Comparison of ENCODE assay signal across 31 mouse cellular contexts in the genomic region with DNA sequence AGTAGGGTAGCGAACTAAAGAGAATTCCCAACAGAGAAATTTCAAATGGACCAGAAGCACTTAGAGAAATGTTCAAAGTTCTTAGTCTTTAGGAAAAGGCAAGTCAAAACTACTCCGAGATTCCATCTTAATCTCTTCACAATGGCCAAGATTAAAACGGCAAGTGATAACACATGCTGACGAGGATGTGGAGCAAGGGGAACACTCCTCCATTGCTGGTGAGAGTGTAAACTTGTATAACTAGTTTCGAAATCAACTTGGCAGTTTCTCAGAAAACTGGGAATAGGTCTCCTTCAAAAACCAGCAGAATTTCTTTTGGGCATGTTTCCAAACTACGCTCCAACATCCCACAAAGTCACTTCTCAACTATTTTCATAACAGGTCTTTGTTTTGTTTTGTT. TPM values are rescaled to one million over a fixed set of nuclear protein-coding genes. Genes with fewer than 3 reads are reported as not detected.
DNase-seq lines count a peak whose midpoint lies in the region; ATAC-seq and TF ChIP-seq lines count a peak whose summit lies in the region.
"Had no signal": no experiment of that assay in that cellular context is flagged by ENCODE, and none has a peak within 500 bp of the region (broad histone marks: within the 10 kb centered on the region; RNA-seq: fewer than 3 reads in every experiment).

No protein-coding gene starts in this region.

- ATAC-seq in embryonic facial prominence, embryonic 14.5 days (ENCODE audit: low read depth), result peak; percentile 33; the same call in 1 of the 2 replicates
- ATAC-seq: forebrain, postnatal 0 days; hindbrain, embryonic 16.5 days had no signal

- H3K27me3 ChIP-seq in embryonic facial prominence, embryonic 14.5 days (replicated peaks; ENCODE audit: control insufficient read depth, insufficient read depth, low read length), result no peaks in the 10 kb centered on the region
- H3K27me3 ChIP-seq in embryonic facial prominence, embryonic 10.5 days (replicated peaks; ENCODE audit: low read depth, poor library complexity, severe bottlenecking), result no peaks in the 10 kb centered on the region
- H3K27me3 ChIP-seq in CH12.LX (replicated peaks), result no peaks in the 10 kb centered on the region
- H3K27me3 ChIP-seq: embryonic facial prominence, embryonic 13.5 days; forebrain, embryonic 12.5 days; liver, embryonic 15.5 days; lung, embryonic 15.5 days; neural tube, embryonic 13.5 days had no signal

- no peak overlapping the region for H3K4me2 ChIP-seq in embryonic facial prominence, embryonic 14.5 days (ENCODE audit: low read depth, low read length)
- H3K4me2 ChIP-seq in CH12.LX (ENCODE audit: insufficient read depth, low read depth, poor library complexity, severe bottlenecking), result peak overlapping the region; percentile 75; the same call in 1 of the 2 replicates
- H3K4me2 ChIP-seq: embryonic facial prominence, embryonic 13.5 days; forebrain, embryonic 12.5 days; liver, embryonic 15.5 days; lung, embryonic 15.5 days; midbrain, embryonic 11.5 days; neural tube, embryonic 13.5 days had no signal

- in situ Hi-C loops in CH12.LX (cut with MboI; ENCODE audit: low pct_ligation_motif_present, low pct_unique_long_range_greater_than_20kb, low sequenced_read_pairs), result no loop called here

- peak; percentile 47 for DNase-seq in embryonic facial prominence, embryonic 14.5 days (ENCODE audit: low spot score)
- DNase-seq in embryonic facial prominence, embryonic 10.5 days (ENCODE audit: low spot score), result no peak
- no peak for DNase-seq in CH12.LX (ENCODE audit: extremely low read depth)
- DNase-seq in embryo, embryonic 9.5 days (ENCODE audit: extremely low spot score), result no peak
- no peak for DNase-seq in cerebellum, postnatal 36 days
- no peak for DNase-seq in frontal cortex, postnatal 10 days (ENCODE audit: low spot score in 2 of 2)
- DNase-seq: adrenal gland, postnatal 25 days; cerebellum, adult 18-20 months; cerebellum, postnatal 25 days; forebrain, postnatal 0 days; gastrocnemius, postnatal 10 days; heart, postnatal 14 days; kidney, adult 2 months; kidney, postnatal 4 days; left cerebral cortex, postnatal 4 days; right cerebral cortex, postnatal 4 days; thymus, adult 2 months; thymus, postnatal 4 days had no signal

- TF ChIP-seq EP300 in CH12.LX (IDR thresholded peaks at IDR 0.05; ENCODE audit: low read length), result no peak

- no peaks in the 10 kb centered on the region for H3K79me2 ChIP-seq in CH12.LX (replicated peaks; ENCODE audit: control insufficient read depth, extremely low read depth, insufficient read depth, poor library complexity, severe bottlenecking)

- H3K9me3 ChIP-seq in embryonic facial prominence, embryonic 14.5 days (ENCODE audit: control insufficient read depth, low read length), result peaks cover 5% of the 10 kb centered on the region; the same call in 1 of the 2 replicates
- no peaks in the 10 kb centered on the region for H3K9me3 ChIP-seq in embryonic facial prominence, embryonic 10.5 days
- H3K9me3 ChIP-seq in CH12.LX (replicated peaks; ENCODE audit: low read length), result peaks cover 6% of the 10 kb centered on the region
- H3K9me3 ChIP-seq: embryonic facial prominence, embryonic 13.5 days; forebrain, embryonic 12.5 days; liver, embryonic 15.5 days; lung, embryonic 15.5 days; neural tube, embryonic 13.5 days had no signal

- no peak overlapping the region for H3K4me3 ChIP-seq in embryonic facial prominence, embryonic 14.5 days (ENCODE audit: low read depth, low read length)
- no peak overlapping the region for H3K4me3 ChIP-seq in embryonic facial prominence, embryonic 10.5 days
- H3K4me3 ChIP-seq in CH12.LX (replicated peaks in 1 of 3; ENCODE audit: low read depth in 2 of 3, low read length in 2 of 3, poor library complexity in 1 of 3), result peak overlapping the region in 2 of 3 experiments; percentile 23 to 24
- H3K4me3 ChIP-seq in brown adipose tissue, adult 24 weeks (ENCODE audit: insufficient read depth, low read depth, low read length), result peak overlapping the region; percentile 30; the same call in 1 of the 2 replicates
- H3K4me3 ChIP-seq: embryonic facial prominence, embryonic 13.5 days; erythroblast, embryonic 14.5 days; forebrain, embryonic 12.5 days; liver, embryonic 15.5 days; lung, embryonic 15.5 days; neural tube, embryonic 13.5 days had no signal

- TF ChIP-seq RAD21 in CH12.LX (IDR thresholded peaks at IDR 0.05; ENCODE audit: low read depth, low read length), result no peak

- 81% methylated on average over 6 of the region's 6 CpGs for WGBS in embryonic facial prominence, embryonic 14.5 days
- WGBS in embryonic facial prominence, embryonic 10.5 days, result 90% methylated on average over 6 of the region's 6 CpGs

- H3K36me3 ChIP-seq in embryonic facial prominence, embryonic 14.5 days (ENCODE audit: control insufficient read depth, insufficient read depth, low read length), result no peaks in the 10 kb centered on the region
- H3K36me3 ChIP-seq in embryonic facial prominence, embryonic 10.5 days (replicated peaks), result no peaks in the 10 kb centered on the region
- H3K36me3 ChIP-seq in CH12.LX (replicated peaks in 1 of 2; ENCODE audit: control insufficient read depth in 1 of 2, insufficient read depth in 1 of 2, low read length in 1 of 2), result no peaks in the 10 kb centered on the region
- H3K36me3 ChIP-seq: embryonic facial prominence, embryonic 13.5 days; forebrain, embryonic 12.5 days; liver, embryonic 15.5 days; lung, embryonic 15.5 days; neural tube, embryonic 13.5 days had no signal

- H3K27ac ChIP-seq in embryonic facial prominence, embryonic 14.5 days (replicated peaks; ENCODE audit: low read depth, low read length), result no peak overlapping the region
- H3K27ac ChIP-seq in embryonic facial prominence, embryonic 10.5 days (replicated peaks), result no peak overlapping the region
- no peak overlapping the region for H3K27ac ChIP-seq in CH12.LX (ENCODE audit: insufficient read depth, low read depth)
- peak overlapping the region; percentile 31; the same call in 1 of the 2 replicates for H3K27ac ChIP-seq in brown adipose tissue, adult 24 weeks (replicated peaks; ENCODE audit: low read depth, low read length)
- H3K27ac ChIP-seq: embryonic facial prominence, embryonic 13.5 days; forebrain, embryonic 12.5 days; liver, embryonic 15.5 days; lung, embryonic 15.5 days; neural tube, embryonic 13.5 days had no signal

- dilution Hi-C loops in CH12.LX (cut with MboI; ENCODE audit: extremely low pct_ligation_motif_present, extremely low pct_unique_long_range_greater_than_20kb, low sequenced_read_pairs), result no loop called here

- no peak overlapping the region for H3K9ac ChIP-seq in embryonic facial prominence, embryonic 14.5 days (ENCODE audit: low read depth, low read length)
- no peak overlapping the region for H3K9ac ChIP-seq in CH12.LX (ENCODE audit: insufficient read depth, low read depth)
- H3K9ac ChIP-seq: embryonic facial prominence, embryonic 13.5 days; forebrain, embryonic 12.5 days; forebrain, postnatal 0 days; liver, embryonic 15.5 days; lung, embryonic 15.5 days; neural tube, embryonic 13.5 days had no signal

- no peak for TF ChIP-seq CTCF in CH12.LX (conservative IDR thresholded peaks at IDR 0.05 in 1 of 2, IDR thresholded peaks at IDR 0.05 in 1 of 2; ENCODE audit: low read depth in 2 of 2, low read length in 2 of 2)

- no peak for TF ChIP-seq POLR2A in CH12.LX (IDR thresholded peaks at IDR 0.05; ENCODE audit: low read depth, low read length)

- H3K4me1 ChIP-seq in embryonic facial prominence, embryonic 14.5 days (ENCODE audit: control insufficient read depth, insufficient read depth, low read length), result no peaks in the 10 kb centered on the region
- H3K4me1 ChIP-seq in embryonic facial prominence, embryonic 10.5 days, result no peaks in the 10 kb centered on the region
- H3K4me1 ChIP-seq in CH12.LX (ENCODE audit: control insufficient read depth in 1 of 2, insufficient read depth in 2 of 2), result no peaks in the 10 kb centered on the region
- H3K4me1 ChIP-seq in brown adipose tissue, adult 24 weeks (ENCODE audit: control insufficient read depth, insufficient read depth, insufficient read length, low read length), result no peaks in the 10 kb centered on the region
- H3K4me1 ChIP-seq: embryonic facial prominence, embryonic 13.5 days; forebrain, embryonic 12.5 days; liver, embryonic 15.5 days; lung, embryonic 15.5 days; neural tube, embryonic 13.5 days had no signal

TF ChIP-seq in CH12.LX, 34 proteins besides CTCF, POLR2A, EP300 and RAD21:
- TF ChIP-seq MXI1 (IDR thresholded peaks at IDR 0.05; ENCODE audit: low read depth, low read length), result no peak
- TF ChIP-seq E2F4 (IDR thresholded peaks at IDR 0.05; ENCODE audit: insufficient replicate concordance, low read depth, low read length), result no peak
- TF ChIP-seq POLR2AphosphoS2 (IDR thresholded peaks at IDR 0.05; ENCODE audit: low read depth, low read length), result no peak
- TF ChIP-seq TCF12 (IDR thresholded peaks at IDR 0.05; ENCODE audit: low read depth, low read length), result no peak
- TF ChIP-seq ZC3H11A (IDR thresholded peaks at IDR 0.05; ENCODE audit: low read depth, low read length), result no peak
- no peak for TF ChIP-seq BHLHE40 (IDR thresholded peaks at IDR 0.05; ENCODE audit: low read depth, low read length)
- no peak for TF ChIP-seq MAFK (IDR thresholded peaks at IDR 0.05; ENCODE audit: insufficient replicate concordance, low read length)
- TF ChIP-seq KAT2A (IDR thresholded peaks at IDR 0.05; ENCODE audit: insufficient replicate concordance, low read length), result no peak
- no peak for TF ChIP-seq ETS1 (conservative IDR thresholded peaks at IDR 0.05; ENCODE audit: low read depth, low read length)
- TF ChIP-seq CHD1 (IDR thresholded peaks at IDR 0.05; ENCODE audit: low read depth, low read length), result no peak
- TF ChIP-seq SIN3A (IDR thresholded peaks at IDR 0.05; ENCODE audit: low read length), result no peak

RNA-seq across cellular contexts. Expression of a gene that starts 46.0 kb away (rescaled TPM):
- polyA plus RNA-seq in embryonic facial prominence, embryonic 14.5 days (2014; fragmentation: Nextera tagmentation; extraction: Ambion mirVana), result 4.7 and 5.2 TPM in 2 replicates
- polyA plus RNA-seq in embryonic facial prominence, embryonic 10.5 days (2016; fragmentation: Nextera tagmentation; extraction: Ambion mirVana), result 0.20 and 0.72 TPM in 2 replicates
- total RNA-seq in CH12.LX (2012; rRNA removed), result not detected in 2 replicates
- total RNA-seq in CH12.LX (2014; rRNA removed), result not detected in 2 replicates
- polyA plus RNA-seq in CH12.LX (2012; ENCODE audit: insufficient read length, low read depth), result not detected in 2 replicates
- polyA plus RNA-seq in brown adipose tissue, adult 24 weeks (2012; ENCODE audit: insufficient read depth, insufficient read length, missing spikeins), result not detected in 2 replicates
- total RNA-seq: granulocyte monocyte progenitor cell, adult 5-6 weeks; heart, postnatal 14 days; megakaryocyte, adult 5-6 weeks had no signal
- polyA plus RNA-seq: erythroblast, embryonic 14.5 days; heart, embryonic 14.5 days; liver, embryonic 15.5 days; spleen, adult 2 months; thymus, adult 2 months had no signal

Comparison
In these comparisons a context has a peak if more than half of its experiments do, and no peak if none do; other contexts are left out.
1. H3K4me3 ChIP-seq: peak in CH12.LX (2 of 3) and brown adipose tissue, adult 24 weeks (single experiment); none in embryonic facial prominence, embryonic 14.5 days (single experiment) and embryonic facial prominence, embryonic 10.5 days (single experiment).